Comparison of ENCODE assay signal across 10 mouse cellular contexts in genomic region chr11:44453423-44453822, GRCm38 (mm10). TPM values are rescaled to one million over a fixed set of nuclear protein-coding genes. Genes with fewer than 3 reads are reported as not detected.
DNase-seq lines count a peak whose midpoint lies in the region; ATAC-seq and TF ChIP-seq lines count a peak whose summit lies in the region.
"Had no signal": no experiment of that assay in that cellular context is flagged by ENCODE, and none has a peak within 500 bp of the region (broad histone marks: within the 10 kb centered on the region; RNA-seq: fewer than 3 reads in every experiment).

No protein-coding gene starts in this region.

- H3K4me3 ChIP-seq in MEL (ENCODE audit: control insufficient read depth in 1 of 2, insufficient read depth in 1 of 2, low read depth in 2 of 2, low read length in 2 of 2), result no peak overlapping the region
- no peak overlapping the region for H3K4me3 ChIP-seq in layer of hippocampus, adult 2 months

- TF ChIP-seq EP300 in MEL (IDR thresholded peaks at IDR 0.05; ENCODE audit: low read depth in 1 of 2, low read length in 2 of 2), result no peak

- H3K9me3 ChIP-seq in MEL (replicated peaks; ENCODE audit: insufficient read depth, low read length), result no peaks in the 10 kb centered on the region

- no peak for TF ChIP-seq POLR2A in MEL (IDR thresholded peaks at IDR 0.05; ENCODE audit: control insufficient read depth in 1 of 2, insufficient read depth in 1 of 2, low read depth in 1 of 2, low read length in 2 of 2, poor library complexity in 1 of 2)

- H3K27me3 ChIP-seq in MEL (ENCODE audit: control insufficient read depth in 1 of 2, insufficient read depth in 2 of 2, low read length in 2 of 2), result no peaks in the 10 kb centered on the region

- TF ChIP-seq RAD21 in MEL (IDR thresholded peaks at IDR 0.05; ENCODE audit: low read depth, low read length), result peak; percentile 83

- ATAC-seq in common myeloid progenitor, adult 5-6 weeks (replicated peaks; ENCODE audit: low read depth, poor library complexity, severe bottlenecking), result peak; percentile 82

- intact Hi-C loops in heart, postnatal 36 days (cut with DNase I), result loop anchor here (1.0 to 5.0 kb wide), 3 partner anchors 122 to 687 kb away; no protein-coding TSS in a partner anchor

- DNase-seq in cerebellum, adult 18-20 months, result peak; percentile 31 to 48
- no peak for DNase-seq in cerebellum, adult 11-12 months
- peak; percentile 75 for DNase-seq in MEL (ENCODE audit: low read depth, low spot score)
- peak; percentile 47 to 64 for DNase-seq in heart, postnatal 36 days
- DNase-seq in layer of hippocampus, adult 2 months (ENCODE audit: low spot score in 2 of 2), result peak; percentile 36 to 66
- peak; percentile 61 for DNase-seq in lung, postnatal 25 days (ENCODE audit: low spot score)
- DNase-seq in right cerebral cortex, adult 2 months (ENCODE audit: low spot score in 2 of 2), result peak; percentile 57 to 74

- H3K79me2 ChIP-seq in MEL (ENCODE audit: control insufficient read depth, insufficient read depth, low read length, poor library complexity), result no peaks in the 10 kb centered on the region

- H3K27ac ChIP-seq in MEL (ENCODE audit: control insufficient read depth, low read depth, low read length), result no peak overlapping the region
- H3K27ac ChIP-seq in layer of hippocampus, adult 2 months, result no peak overlapping the region

- H3K36me3 ChIP-seq in MEL (ENCODE audit: control insufficient read depth in 1 of 2, insufficient read depth in 2 of 2, low read length in 2 of 2), result peaks cover 0 to 13% of the 10 kb centered on the region in 2 experiments; a peak in 3 of 4 replicates

- H3K4me1 ChIP-seq in MEL (ENCODE audit: control insufficient read depth in 1 of 2, insufficient read depth in 2 of 2, low read length in 2 of 2), result peaks cover 4 to 12% of the 10 kb centered on the region in 2 experiments

- peak; percentile 67 to 83 (median 83) for TF ChIP-seq CTCF in MEL (IDR thresholded peaks at IDR 0.05 in 2 of 3, conservative IDR thresholded peaks at IDR 0.05 in 1 of 3; ENCODE audit: control insufficient read depth in 1 of 3, insufficient read depth in 1 of 3, low read depth in 2 of 3, low read length in 3 of 3, poor library complexity in 1 of 3, severe bottlenecking in 1 of 3)
- TF ChIP-seq CTCF in layer of hippocampus, adult 2 months (conservative IDR thresholded peaks at IDR 0.05), result peak; percentile 92

- no peak overlapping the region for H3K9ac ChIP-seq in MEL (ENCODE audit: control insufficient read depth, low read depth, low read length, poor library complexity, severe bottlenecking)

TF ChIP-seq in MEL, 35 proteins besides CTCF, POLR2A, EP300 and RAD21:
- TF ChIP-seq SMC3 (IDR thresholded peaks at IDR 0.05; ENCODE audit: low read depth, low read length) (peak; percentile 59), ELF1 (IDR thresholded peaks at IDR 0.05; ENCODE audit: low read depth, low read length) (no peak), ZNF384 (IDR thresholded peaks at IDR 0.05; ENCODE audit: low read depth, low read length) (no peak), MAX (IDR thresholded peaks at IDR 0.05; ENCODE audit: low read length) (no peak), POLR2AphosphoS2 (IDR thresholded peaks at IDR 0.05; ENCODE audit: low read length) (no peak), TBP (IDR thresholded peaks at IDR 0.05; ENCODE audit: low read depth, low read length) (0 out of 2 replicates have a peak, but pooled peaks have one; percentile 26), MAFK (IDR thresholded peaks at IDR 0.05; ENCODE audit: borderline replicate concordance, low read depth, low read length) (no peak), UBTF (IDR thresholded peaks at IDR 0.05; ENCODE audit: borderline replicate concordance, insufficient read depth, low read depth, low read length) (no peak), TAL1 (IDR thresholded peaks at IDR 0.05; ENCODE audit: low read length) (no peak), HCFC1 (IDR thresholded peaks at IDR 0.05; ENCODE audit: low read depth, low read length) (no peak), ZC3H11A (IDR thresholded peaks at IDR 0.05; ENCODE audit: low read depth, low read length) (peak; percentile 46)

RNA-seq across cellular contexts. Expression of gene Ublcp1, which starts 16.9 kb away (rescaled TPM):
- total RNA-seq in MEL (2012; rRNA removed), result 18.8 and 21.1 TPM in 2 replicates
- 10 to 100 TPM in 1 of 2 experiments, not detected in 1; 22.2 TPM for polyA plus RNA-seq in MEL (2012; ENCODE audit: insufficient read depth in 1 of 2, insufficient read length in 2 of 2, low read depth in 1 of 2, low replicate concordance in 2 of 2, missing spikeins in 1 of 2)
- total RNA-seq in common myeloid progenitor, adult 5-6 weeks (2017), result 17.4 and 30.9 TPM in 2 replicates
- 10 to 100 TPM; 43.0 to 43.1 TPM for total RNA-seq in heart, postnatal 36 days (2021)
- 10 to 100 TPM; 50.1 to 50.4 TPM for total RNA-seq in layer of hippocampus, adult 2 months (2021)

RNA-seq across cellular contexts. Expression of gene Il12b, which starts 53.6 kb away (rescaled TPM):
- total RNA-seq in MEL (2012; rRNA removed), result not detected in 2 replicates
- polyA plus RNA-seq in MEL (2012; ENCODE audit: insufficient read depth in 1 of 2, insufficient read length in 2 of 2, low read depth in 1 of 2, low replicate concordance in 2 of 2, missing spikeins in 1 of 2), result not detected
- not detected in 2 replicates for total RNA-seq in common myeloid progenitor, adult 5-6 weeks (2017)
- not detected for total RNA-seq in heart, postnatal 36 days (2021)
- not detected for total RNA-seq in layer of hippocampus, adult 2 months (2021)
- polyA plus RNA-seq: C2C12; heart, embryonic 16.5 days had no signal
